Mouse (Mus musculus) T-cell, adult 66 days (primary cell): ENCODE measurements around the gene Cenpk. TPM values are rescaled to one million over a fixed set of nuclear protein-coding genes. Genes with fewer than 3 reads are reported as not detected.

Source experiments
- total RNA-seq, 2 experiments: library from RNA; stranded (reverse); gene quantifications; 3 replicates in 1 of 2; 4 replicates in 1 of 2; pipeline ENCODE4 v1.2.4; 2023

Cenpk gene
- total RNA-seq = 1 to 10 TPM; 4.9 to 7.3 TPM

DNA sequence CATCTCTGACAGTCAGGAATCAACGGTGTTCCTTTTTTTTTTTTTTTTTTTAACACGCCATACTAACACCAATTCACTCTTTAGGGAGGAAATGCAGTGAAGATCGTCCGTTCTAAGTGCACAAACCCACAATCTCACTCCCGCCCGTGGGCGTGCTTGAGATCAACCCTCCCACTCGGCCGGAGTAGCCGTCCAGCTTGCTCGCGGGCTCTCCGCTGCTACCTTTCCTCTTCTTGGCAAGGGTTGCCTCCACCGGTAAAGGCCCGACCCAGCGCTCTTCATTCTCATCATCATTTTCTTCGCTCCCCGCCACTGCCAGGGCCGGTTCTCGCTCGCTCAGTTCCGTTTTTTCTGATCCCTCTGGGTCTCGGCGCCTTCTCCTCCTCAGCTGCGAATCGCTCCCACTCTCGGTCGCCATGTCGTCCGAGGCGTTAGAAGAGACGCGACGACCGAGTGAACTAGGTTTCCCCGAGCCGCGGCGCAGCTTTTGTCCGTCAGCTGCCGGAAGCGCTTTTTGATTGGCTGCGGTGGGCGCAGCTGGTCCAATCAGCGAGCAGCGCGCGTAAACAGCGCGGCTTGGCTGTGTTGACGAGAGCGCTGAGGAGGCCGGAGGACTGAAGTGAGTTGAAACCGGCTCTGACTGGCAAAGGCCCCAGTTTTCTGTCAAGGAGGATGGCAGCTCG lies at the start of gene Cenpk, which contains the start of gene Ppwd1:
TSS of gene Cenpk (plus strand) at position 228 of the 683 bp plus-strand sequence.
TSS of gene Ppwd1 (minus strand) at position 460 of the 683 bp plus-strand sequence.

GRCm38 (mm10) chr13:104178650-104179121 lies 49.7 kb upstream of the Cenpk start, which contains the start of gene Trim23:
Gene Trim23 (plus strand): TSS chr13:104178797.

DNA sequence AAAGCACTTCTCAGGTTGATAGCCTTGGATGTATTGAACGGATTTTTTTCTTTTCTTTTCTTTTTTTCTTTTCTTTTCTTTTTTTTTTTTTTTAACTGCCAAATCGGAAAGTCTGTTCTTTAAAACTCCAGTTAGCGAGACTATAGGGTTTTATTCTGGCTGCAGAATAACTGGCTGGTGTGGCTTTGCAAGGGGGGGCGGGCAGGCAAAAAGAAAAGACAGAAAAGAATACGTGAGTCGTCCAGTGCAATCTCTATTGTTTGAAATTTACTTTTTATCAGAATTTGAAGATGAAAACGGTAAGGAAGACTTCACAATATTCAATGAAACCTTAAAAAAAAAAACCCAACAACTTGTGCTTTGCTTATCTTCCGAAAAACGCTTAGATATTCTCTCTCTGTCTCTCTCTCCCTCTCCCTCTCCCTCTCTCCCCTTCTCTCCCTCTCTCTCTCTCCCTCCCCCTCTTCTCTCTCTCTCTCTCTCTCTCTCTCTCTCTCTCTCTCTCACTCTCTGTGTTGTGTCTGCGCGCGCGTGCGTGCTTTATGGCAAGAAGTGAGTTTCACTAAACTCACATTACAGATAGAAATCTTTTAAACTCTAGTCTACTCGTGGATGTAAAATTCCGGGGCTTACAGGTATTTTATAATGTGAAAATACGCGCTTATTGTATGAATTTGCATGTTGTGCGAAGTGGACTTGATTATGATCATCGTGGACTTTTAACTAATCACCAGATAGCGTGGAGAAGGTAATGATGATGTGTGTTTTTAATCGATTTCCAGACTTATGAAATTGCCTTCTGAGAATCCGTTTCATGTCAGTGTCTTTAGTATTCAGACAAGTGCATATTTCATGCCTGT lies 59.2 kb downstream of the Cenpk start, which contains the start of gene Adamts6:
TSS of gene Adamts6 (plus strand) at position 470 of the 860 bp plus-strand sequence.

Other genes with a start within 250 kb of the Cenpk start
- 10 to 100 TPM; 11.9 to 16.5 TPM for gene Nln, start 119.0 kb upstream of the Cenpk start, total RNA-seq
- not detected for gene Sgtb, start 118.9 kb upstream of the Cenpk start, total RNA-seq
- 10 to 100 TPM; 32.1 to 36.5 TPM for gene Trappc13, start 50.1 kb upstream of the Cenpk start, total RNA-seq
- 10 to 100 TPM; 15.3 to 16.6 TPM for gene Trim23, start 49.8 kb upstream of the Cenpk start, total RNA-seq
- gene Ppwd1, start 232 bp downstream of the Cenpk start, total RNA-seq = 10 to 100 TPM; 34.5 to 34.8 TPM
- gene Adamts6, start 59.2 kb downstream of the Cenpk start, total RNA-seq = 10 to 100 TPM; 23.9 to 30.9 TPM